Comparison of ENCODE assay signal across 9 mouse cellular contexts in genomic region chr11:9317076-9317929, GRCm38 (mm10).
DNase-seq lines count a peak whose midpoint lies in the region; ATAC-seq and TF ChIP-seq lines count a peak whose summit lies in the region.
"Had no signal": no experiment of that assay in that cellular context is flagged by ENCODE, and none has a peak within 500 bp of the region (broad histone marks: within the 10 kb centered on the region; RNA-seq: fewer than 3 reads in every experiment).

No protein-coding gene starts in this region.

- DNase-seq in adrenal gland, postnatal 36 days = peak; percentile 71 to 78
- DNase-seq in hindbrain, embryonic 10.5 days (ENCODE audit: low spot score) = peak; percentile 64
- peak; percentile 21 for DNase-seq in layer of hippocampus, adult 9-11 months
- DNase-seq in lung, postnatal 25 days (ENCODE audit: low spot score) = peak; percentile 42
- DNase-seq in right cerebral cortex, adult 2 months (ENCODE audit: low spot score in 2 of 2) = peak; percentile 80 to 85
- peak; percentile 39 to 56 for DNase-seq in urinary bladder, postnatal 36 days (ENCODE audit: low spot score in 2 of 2)

- no peaks in the 10 kb centered on the region for H3K27me3 ChIP-seq in E14TG2a.4 (ENCODE audit: insufficient read depth, low read length)
- no peaks in the 10 kb centered on the region for H3K27me3 ChIP-seq in embryonic facial prominence, embryonic 12.5 days
- no peaks in the 10 kb centered on the region for H3K27me3 ChIP-seq in hindbrain, embryonic 10.5 days (ENCODE audit: insufficient read depth, poor library complexity, severe bottlenecking)
- H3K27me3 ChIP-seq: heart, embryonic 15.5 days had no signal

- peak; percentile 73; the same call in 1 of the 2 replicates for ATAC-seq in embryonic facial prominence, embryonic 12.5 days (ENCODE audit: insufficient number of reproducible peaks, insufficient read depth, low FRiP score, low TSS enrichment)

- TF ChIP-seq CTCF in E14TG2a.4 (conservative IDR thresholded peaks at IDR 0.05; ENCODE audit: low read length) = peak; percentile 87

- H3K9me3 ChIP-seq in E14TG2a.4 (ENCODE audit: low read length) = no peaks in the 10 kb centered on the region
- no peaks in the 10 kb centered on the region for H3K9me3 ChIP-seq in embryonic facial prominence, embryonic 12.5 days
- H3K9me3 ChIP-seq in hindbrain, embryonic 10.5 days = no peaks in the 10 kb centered on the region
- H3K9me3 ChIP-seq: heart, embryonic 15.5 days had no signal

- H3K4me2 ChIP-seq in embryonic facial prominence, embryonic 12.5 days (replicated peaks) = no peak overlapping the region
- H3K4me2 ChIP-seq: heart, embryonic 15.5 days had no signal

- no peaks in the 10 kb centered on the region for H3K36me3 ChIP-seq in E14TG2a.4 (ENCODE audit: insufficient read depth, low read length)
- H3K36me3 ChIP-seq in embryonic facial prominence, embryonic 12.5 days = no peaks in the 10 kb centered on the region
- no peaks in the 10 kb centered on the region for H3K36me3 ChIP-seq in hindbrain, embryonic 10.5 days
- H3K36me3 ChIP-seq: heart, embryonic 15.5 days had no signal

- no peak overlapping the region for H3K4me3 ChIP-seq in E14TG2a.4 (replicated peaks; ENCODE audit: low read length)
- no peak overlapping the region for H3K4me3 ChIP-seq in embryonic facial prominence, embryonic 12.5 days
- H3K4me3 ChIP-seq in hindbrain, embryonic 10.5 days = no peak overlapping the region
- H3K4me3 ChIP-seq: heart, embryonic 15.5 days had no signal

- H3K4me1 ChIP-seq in E14TG2a.4 (replicated peaks; ENCODE audit: low read depth, low read length) = peaks cover 5% of the 10 kb centered on the region; the same call in 1 of the 2 replicates
- H3K4me1 ChIP-seq in embryonic facial prominence, embryonic 12.5 days = no peaks in the 10 kb centered on the region
- peaks cover 5% of the 10 kb centered on the region; the same call in 1 of the 2 replicates for H3K4me1 ChIP-seq in hindbrain, embryonic 10.5 days (replicated peaks)
- H3K4me1 ChIP-seq: heart, embryonic 15.5 days had no signal

- H3K27ac ChIP-seq in embryonic facial prominence, embryonic 12.5 days = no peak overlapping the region
- no peak overlapping the region for H3K27ac ChIP-seq in hindbrain, embryonic 10.5 days
- H3K27ac ChIP-seq: heart, embryonic 15.5 days had no signal

- no peak overlapping the region for H3K9ac ChIP-seq in embryonic facial prominence, embryonic 12.5 days
- H3K9ac ChIP-seq: heart, embryonic 15.5 days had no signal

- 37% methylated on average over 6 of the region's 6 CpGs for WGBS in embryonic facial prominence, embryonic 12.5 days
- WGBS in hindbrain, embryonic 10.5 days = 39% methylated on average over 6 of the region's 6 CpGs

Comparison
In these comparisons a context has a peak if more than half of its experiments do, and no peak if none do; other contexts are left out.
1. DNase-seq: peak in every context shown above with its lines; median percentile 82 in right cerebral cortex, adult 2 months; 74 in adrenal gland, postnatal 36 days; 64 in hindbrain, embryonic 10.5 days; 48 in urinary bladder, postnatal 36 days; 42 in lung, postnatal 25 days; 21 in layer of hippocampus, adult 9-11 months.